Mouse (Mus musculus): Measurements from ENCODE around the gene Fndc3b. TPM values are rescaled to one million over a fixed set of nuclear protein-coding genes. Genes with fewer than 3 reads are reported as not detected.

The Fndc3b gene
- polyA plus RNA-seq, 1 experiment from 2014 or later = 11.8 TPM

DNA sequence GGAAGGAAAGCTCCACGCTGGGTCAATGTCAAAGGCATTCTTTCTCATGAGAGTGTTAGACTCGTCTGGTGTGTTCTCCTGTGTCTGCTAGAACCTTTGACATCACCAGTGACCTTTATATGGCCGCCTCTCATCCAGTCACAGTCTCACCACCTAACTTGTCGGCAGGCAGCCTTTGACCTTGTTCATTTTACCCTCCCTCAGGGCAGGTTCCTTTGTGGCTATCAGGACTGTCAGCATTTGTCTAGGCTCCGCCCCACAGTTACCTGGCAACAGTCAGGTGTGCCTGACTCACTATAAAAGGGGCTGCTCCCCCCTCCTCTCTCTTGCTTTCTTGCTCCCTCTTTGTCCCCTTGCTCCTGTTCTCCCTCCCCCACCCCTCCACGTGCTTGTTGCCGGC lies 33.6 kb upstream of the Fndc3b start:
- 44% methylated on average over 7 of the region's 7 CpGs for WGBS
- no peak overlapping the region for H3K9ac ChIP-seq (ENCODE audit: low read length)
- TF ChIP-seq CTCF (IDR thresholded peaks at IDR 0.05; ENCODE audit: low read depth) = no peak
- no peak for TF ChIP-seq EP300 (optimal IDR thresholded peaks at IDR 0.05)
- ATAC-seq (ENCODE audit: low FRiP score, low TSS enrichment) (peak; percentile 72; the same call in 1 of the 2 replicates), DNase-seq (ENCODE audit: low spot score) (peak; percentile 41)
- H3K36me3 ChIP-seq (ENCODE audit: control insufficient read depth, insufficient read depth, low read length) = no peaks in the 10 kb centered on the region
- no peaks in the 10 kb centered on the region for H3K27me3 ChIP-seq (ENCODE audit: control insufficient read depth, insufficient read depth, low read length)
- no peak overlapping the region for H3K4me2 ChIP-seq (replicated peaks; ENCODE audit: low read depth)
- no peak overlapping the region for H3K4me3 ChIP-seq (ENCODE audit: low read depth, low read length)
- no peaks in the 10 kb centered on the region for H3K9me3 ChIP-seq (ENCODE audit: control insufficient read depth, low read length)
- H3K27ac ChIP-seq (replicated peaks) = no peak overlapping the region
- no peaks in the 10 kb centered on the region for H3K4me1 ChIP-seq (replicated peaks; ENCODE audit: control insufficient read depth, insufficient read depth)

DNA sequence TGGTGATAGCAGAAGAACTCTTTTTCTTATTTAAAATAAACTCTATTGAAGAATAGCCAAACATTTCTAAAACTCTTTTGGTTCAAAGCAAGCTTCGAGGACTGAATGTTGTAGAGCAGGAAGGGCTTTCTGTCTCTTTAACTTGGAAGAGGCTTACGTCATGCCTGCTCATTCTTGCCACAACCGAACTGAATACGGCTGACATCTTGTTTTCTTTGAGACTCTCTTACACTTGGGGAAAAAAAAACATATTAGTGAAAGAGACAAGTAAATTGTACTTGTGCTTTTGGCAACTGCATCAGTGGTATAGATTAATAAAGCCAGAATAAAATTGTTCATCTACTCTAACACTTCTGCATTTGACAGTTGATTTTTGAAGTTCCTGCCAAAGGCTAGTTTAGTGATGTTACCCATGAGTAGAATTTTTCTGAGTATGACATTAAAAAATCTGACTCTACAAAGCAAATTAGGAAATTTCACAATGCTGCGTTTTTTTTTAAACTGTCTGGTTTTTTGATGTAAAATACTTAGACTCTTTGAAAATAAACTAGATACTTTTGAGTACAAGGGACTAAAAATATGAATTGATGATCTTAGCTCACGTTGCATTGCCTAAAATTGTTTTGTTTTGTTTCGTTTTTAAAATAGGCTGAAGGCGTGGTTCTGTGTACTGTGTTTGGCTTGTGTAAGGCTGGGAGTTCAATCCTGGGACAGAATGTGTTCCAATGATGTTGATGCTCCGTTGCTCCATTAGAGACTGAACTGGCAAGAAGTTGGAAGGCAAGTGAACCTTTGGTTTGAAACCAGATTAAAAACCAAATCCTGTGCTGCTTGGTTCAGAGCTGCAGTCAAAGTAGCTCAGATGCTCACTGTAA lies 32.4 kb upstream of the Fndc3b start:
- ATAC-seq (ENCODE audit: low FRiP score, low TSS enrichment) = no peak
- DNase-seq (ENCODE audit: low spot score) = no peak
- no peak overlapping the region for H3K27ac ChIP-seq (replicated peaks)

DNA sequence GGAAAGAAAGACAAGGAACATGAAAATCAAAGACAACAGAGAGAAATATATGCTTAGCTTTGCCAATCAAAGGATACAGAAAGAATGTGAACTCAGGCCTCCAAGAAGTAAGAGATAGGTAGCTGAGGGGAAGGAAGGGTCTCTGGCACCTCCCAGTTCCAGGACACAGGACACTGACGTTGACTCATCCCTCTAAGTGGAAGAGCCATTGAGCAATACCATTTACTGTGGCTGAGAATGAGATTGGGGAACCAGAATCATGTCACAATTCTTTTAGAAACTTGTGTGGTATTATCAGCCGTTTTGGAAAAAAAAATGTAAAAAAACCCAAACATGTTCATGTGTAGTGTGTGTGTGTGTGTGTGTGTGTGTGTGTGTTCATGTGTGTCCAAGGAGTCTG lies 31.0 kb upstream of the Fndc3b start:
- H3K36me3 ChIP-seq (ENCODE audit: control insufficient read depth, insufficient read depth, low read length) = no peaks in the 10 kb centered on the region
- H3K4me3 ChIP-seq (ENCODE audit: low read depth, low read length) = no peak overlapping the region
- no peak overlapping the region for H3K27ac ChIP-seq (replicated peaks)
- H3K4me1 ChIP-seq (replicated peaks; ENCODE audit: control insufficient read depth, insufficient read depth) = no peaks in the 10 kb centered on the region
- DNase-seq (ENCODE audit: low spot score) (no peak), ATAC-seq (ENCODE audit: low FRiP score, low TSS enrichment) (no peak)
- H3K9ac ChIP-seq (ENCODE audit: low read length) = no peak overlapping the region
- TF ChIP-seq CTCF (IDR thresholded peaks at IDR 0.05; ENCODE audit: low read depth) (no peak), EP300 (optimal IDR thresholded peaks at IDR 0.05) (no peak)
- no peak overlapping the region for H3K4me2 ChIP-seq (replicated peaks; ENCODE audit: low read depth)
- no peaks in the 10 kb centered on the region for H3K27me3 ChIP-seq (ENCODE audit: control insufficient read depth, insufficient read depth, low read length)
- 57% methylated on average over 2 of the region's 2 CpGs for WGBS
- no peaks in the 10 kb centered on the region for H3K9me3 ChIP-seq (ENCODE audit: control insufficient read depth, low read length)

More for the DNA sequence above, 32.4 kb upstream of the Fndc3b start:
- no peaks in the 10 kb centered on the region for H3K4me1 ChIP-seq (replicated peaks; ENCODE audit: control insufficient read depth, insufficient read depth)
- H3K9me3 ChIP-seq (ENCODE audit: control insufficient read depth, low read length) = no peaks in the 10 kb centered on the region
- 59% methylated on average over 9 of the region's 9 CpGs for WGBS
- H3K4me3 ChIP-seq (ENCODE audit: low read depth, low read length) = no peak overlapping the region
- TF ChIP-seq EP300 (optimal IDR thresholded peaks at IDR 0.05) (no peak), CTCF (IDR thresholded peaks at IDR 0.05; ENCODE audit: low read depth) (no peak)
- H3K36me3 ChIP-seq (ENCODE audit: control insufficient read depth, insufficient read depth, low read length) = no peaks in the 10 kb centered on the region
- no peak overlapping the region for H3K9ac ChIP-seq (ENCODE audit: low read length)
- no peaks in the 10 kb centered on the region for H3K27me3 ChIP-seq (ENCODE audit: control insufficient read depth, insufficient read depth, low read length)
- no peak overlapping the region for H3K4me2 ChIP-seq (replicated peaks; ENCODE audit: low read depth)

DNA sequence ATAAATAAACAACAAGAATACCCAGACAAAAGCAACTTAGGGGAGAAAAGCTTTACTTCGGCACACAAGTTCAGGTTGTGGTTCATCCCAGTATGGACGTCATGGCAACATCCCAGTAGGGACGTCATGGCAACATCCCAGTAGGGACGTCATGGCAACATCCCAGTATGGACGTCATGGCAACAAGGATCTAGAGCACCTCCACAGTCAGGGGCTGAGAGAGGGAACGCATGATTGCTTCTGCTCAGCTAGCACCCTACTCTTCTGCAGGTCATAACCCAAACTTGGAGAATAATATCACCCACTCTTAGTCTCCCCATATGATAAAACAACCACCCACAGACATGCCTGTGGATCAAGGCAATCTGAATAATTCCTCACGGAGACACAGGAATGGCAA lies 29.0 kb upstream of the Fndc3b start:
- Histone ChIP-seq H3K9me3 (ENCODE audit: control insufficient read depth, low read length) (no peaks in the 10 kb centered on the region), H3K4me2 (replicated peaks; ENCODE audit: low read depth) (no peak overlapping the region), H3K36me3 (ENCODE audit: control insufficient read depth, insufficient read depth, low read length) (no peaks in the 10 kb centered on the region), H3K9ac (ENCODE audit: low read length) (no peak overlapping the region), H3K27me3 (ENCODE audit: control insufficient read depth, insufficient read depth, low read length) (no peaks in the 10 kb centered on the region), H3K27ac (replicated peaks) (no peak overlapping the region), H3K4me1 (replicated peaks; ENCODE audit: control insufficient read depth, insufficient read depth) (no peaks in the 10 kb centered on the region), H3K4me3 (ENCODE audit: low read depth, low read length) (no peak overlapping the region)
- ATAC-seq (ENCODE audit: low FRiP score, low TSS enrichment) (no peak), DNase-seq (ENCODE audit: low spot score) (no peak)
- no peak for TF ChIP-seq EP300 (optimal IDR thresholded peaks at IDR 0.05)
- no peak for TF ChIP-seq CTCF (IDR thresholded peaks at IDR 0.05; ENCODE audit: low read depth)
- 87% methylated on average over 7 of the region's 7 CpGs for whole genome bisulfite sequencing

DNA sequence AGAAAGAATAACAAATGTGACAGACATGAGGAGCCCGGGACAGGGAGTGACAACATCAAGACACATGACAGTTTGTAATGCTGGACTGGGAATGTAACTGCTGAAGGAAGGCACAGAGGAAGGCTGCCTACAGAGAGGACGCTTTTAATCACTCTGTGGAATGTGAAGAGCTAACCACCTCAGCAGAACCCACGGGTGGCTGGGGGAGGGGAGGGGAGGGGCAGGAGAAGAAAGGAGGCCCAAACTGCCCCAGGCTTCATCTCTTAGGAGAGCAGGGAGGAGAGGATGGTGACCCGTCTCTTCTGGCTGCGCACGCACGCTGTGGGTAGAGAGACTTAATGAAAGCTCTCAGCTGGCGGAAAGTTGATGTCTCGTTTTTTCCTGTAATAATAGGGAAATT lies 25.1 kb upstream of the Fndc3b start:
- no peaks in the 10 kb centered on the region for H3K27me3 ChIP-seq (ENCODE audit: control insufficient read depth, insufficient read depth, low read length)
- H3K36me3 ChIP-seq (ENCODE audit: control insufficient read depth, insufficient read depth, low read length) = no peaks in the 10 kb centered on the region
- DNase-seq (ENCODE audit: low spot score) (no peak), ATAC-seq (ENCODE audit: low FRiP score, low TSS enrichment) (no peak)
- WGBS = 41% methylated on average over 9 of the region's 9 CpGs
- H3K4me1 ChIP-seq (replicated peaks; ENCODE audit: control insufficient read depth, insufficient read depth) = no peaks in the 10 kb centered on the region
- H3K9me3 ChIP-seq (ENCODE audit: control insufficient read depth, low read length) = no peaks in the 10 kb centered on the region
- H3K27ac ChIP-seq (replicated peaks) = no peak overlapping the region
- H3K4me2 ChIP-seq (replicated peaks; ENCODE audit: low read depth) = no peak overlapping the region
- H3K4me3 ChIP-seq (ENCODE audit: low read depth, low read length) = no peak overlapping the region
- TF ChIP-seq EP300 (optimal IDR thresholded peaks at IDR 0.05) (no peak), CTCF (IDR thresholded peaks at IDR 0.05; ENCODE audit: low read depth) (no peak)
- no peak overlapping the region for H3K9ac ChIP-seq (ENCODE audit: low read length)

DNA sequence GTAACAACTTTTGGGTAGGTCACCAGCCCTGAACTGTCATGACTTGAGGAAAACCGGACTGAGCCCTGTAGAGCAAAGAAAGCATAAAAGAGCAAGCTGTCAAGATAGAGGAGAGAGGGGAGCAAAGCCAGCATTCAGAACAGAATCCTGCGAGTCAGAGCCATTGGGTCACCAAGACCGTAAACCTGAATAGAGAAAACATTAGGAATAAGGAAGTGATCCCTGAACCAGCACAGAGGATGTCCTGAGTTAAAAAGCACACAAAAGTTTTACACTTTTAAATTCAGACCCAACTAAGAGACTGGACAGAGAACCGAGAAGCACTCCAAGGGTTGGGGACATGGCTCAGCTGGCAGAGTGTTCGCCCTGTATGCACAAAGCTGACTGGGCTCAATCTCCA lies 24.0 kb upstream of the Fndc3b start:
- DNase-seq (ENCODE audit: low spot score) (no peak), ATAC-seq (ENCODE audit: low FRiP score, low TSS enrichment) (no peak)
- H3K4me1 ChIP-seq (replicated peaks; ENCODE audit: control insufficient read depth, insufficient read depth) = no peaks in the 10 kb centered on the region
- no peaks in the 10 kb centered on the region for H3K27me3 ChIP-seq (ENCODE audit: control insufficient read depth, insufficient read depth, low read length)
- no peaks in the 10 kb centered on the region for H3K36me3 ChIP-seq (ENCODE audit: control insufficient read depth, insufficient read depth, low read length)
- H3K9me3 ChIP-seq (ENCODE audit: control insufficient read depth, low read length) = no peaks in the 10 kb centered on the region
- no peak overlapping the region for H3K9ac ChIP-seq (ENCODE audit: low read length)
- TF ChIP-seq CTCF (IDR thresholded peaks at IDR 0.05; ENCODE audit: low read depth) (no peak), EP300 (optimal IDR thresholded peaks at IDR 0.05) (no peak)
- WGBS = 77% methylated on average over 5 of the region's 5 CpGs
- H3K4me2 ChIP-seq (replicated peaks; ENCODE audit: low read depth) = no peak overlapping the region
- no peak overlapping the region for H3K4me3 ChIP-seq (ENCODE audit: low read depth, low read length)
- no peak overlapping the region for H3K27ac ChIP-seq (replicated peaks)
